Mouse (Mus musculus) cerebellum, adult 11 months (tissue): ENCODE results near the gene Txnrd2.

ENCODE experiments used
- DNase-seq: peaks from one replicate; pipeline ENCODE4 v3.0.0; 2022

The Txnrd2 gene

DNA sequence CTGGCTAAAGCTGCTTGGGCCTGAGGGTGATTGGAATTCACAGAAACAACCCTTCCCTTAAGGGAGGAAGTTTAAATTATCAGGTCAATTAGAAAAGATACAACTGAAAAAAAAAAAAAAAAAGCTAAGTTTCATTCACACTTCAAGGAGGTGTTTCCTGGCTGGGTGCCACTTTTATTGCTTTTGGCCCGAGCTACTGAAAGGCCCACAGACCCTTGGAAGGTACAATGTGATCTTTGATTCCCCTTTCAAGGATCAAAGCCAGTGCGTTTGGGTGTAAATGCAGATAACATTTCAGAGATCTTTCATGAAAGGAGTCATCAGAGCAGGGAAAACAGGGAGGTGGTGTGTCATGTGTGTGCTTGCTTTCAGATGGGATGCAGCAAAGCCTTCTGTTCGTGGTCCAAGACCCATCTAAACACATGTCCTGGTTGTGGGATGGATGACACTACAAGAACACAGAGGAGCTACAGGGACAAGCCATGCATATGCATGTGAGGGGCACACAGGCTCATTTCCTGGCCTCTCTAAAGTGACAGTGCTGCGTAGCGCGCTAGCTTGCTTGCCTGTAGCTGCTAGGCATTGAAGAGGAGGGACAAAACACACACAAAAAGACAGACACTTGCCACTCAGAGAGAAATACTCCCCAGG lies 71.8 kb downstream of the Txnrd2 start:
- peak; percentile 19 for DNase-seq

DNA sequence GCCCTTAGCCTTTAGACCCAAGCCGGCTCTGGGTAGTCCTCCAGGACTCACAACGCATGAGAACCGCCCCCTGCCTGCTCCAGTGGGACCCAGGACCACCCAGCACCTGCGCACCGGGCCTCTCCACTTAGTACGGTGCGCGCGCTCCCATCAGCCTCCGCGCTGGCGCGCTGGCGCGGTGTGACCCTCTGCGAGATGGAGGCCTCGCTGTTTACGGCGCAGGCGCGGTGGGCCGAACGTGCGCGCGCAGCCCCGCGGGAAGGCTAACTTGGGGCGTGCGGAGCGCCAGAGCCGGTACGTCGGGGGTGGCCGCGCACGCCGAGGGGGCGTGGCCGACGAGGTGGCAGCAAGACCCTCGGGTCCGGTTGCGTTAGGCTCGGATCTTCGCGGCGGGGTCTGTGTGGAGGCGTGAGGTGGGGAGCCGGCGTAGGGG lies 72.4 kb downstream of the Txnrd2 start, which contains the start of the genes Gnb1l and Rtl10:
Gene Gnb1l (plus strand): TSS at position 156 of the 433 bp plus-strand sequence.
Gene Rtl10 (plus strand): TSS at position 344 of the 433 bp plus-strand sequence.
- DNase-seq = peak; percentile 94

- DNase-seq = no peak
These were observed 72.8 kb downstream of the Txnrd2 start for GRCm38 (mm10) chr16:18498996-18499395.

DNA sequence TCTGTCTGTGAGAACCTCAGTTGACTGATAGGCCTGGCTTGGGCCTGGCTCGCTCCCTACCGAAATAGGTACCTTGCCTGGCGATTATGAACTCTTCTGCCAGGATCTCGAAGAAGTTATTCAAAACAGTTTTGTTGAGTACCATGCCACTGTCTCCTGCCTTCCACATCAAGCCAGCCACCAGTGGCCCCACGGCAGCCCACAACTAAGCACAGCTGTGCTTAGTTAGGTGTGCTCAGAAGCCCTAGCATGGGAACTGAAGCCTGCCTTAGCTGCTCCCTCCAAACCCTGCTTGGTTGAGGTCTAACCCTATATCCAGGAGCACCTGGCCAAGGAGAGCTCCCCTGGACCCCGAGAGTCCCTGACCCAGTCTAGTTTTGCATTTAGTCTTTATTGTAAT lies 75.3 kb downstream of the Txnrd2 start:
- DNase-seq = no peak

- DNase-seq = no peak
These were observed 77.6 kb downstream of the Txnrd2 start for GRCm38 (mm10) chr16:18503566-18504342.

- DNase-seq = no peak
These were observed 80.5 kb downstream of the Txnrd2 start for GRCm38 (mm10) chr16:18506524-18507199.

- no peak for DNase-seq
These were observed 81.0 kb downstream of the Txnrd2 start for GRCm38 (mm10) chr16:18507200-18507549.

DNA sequence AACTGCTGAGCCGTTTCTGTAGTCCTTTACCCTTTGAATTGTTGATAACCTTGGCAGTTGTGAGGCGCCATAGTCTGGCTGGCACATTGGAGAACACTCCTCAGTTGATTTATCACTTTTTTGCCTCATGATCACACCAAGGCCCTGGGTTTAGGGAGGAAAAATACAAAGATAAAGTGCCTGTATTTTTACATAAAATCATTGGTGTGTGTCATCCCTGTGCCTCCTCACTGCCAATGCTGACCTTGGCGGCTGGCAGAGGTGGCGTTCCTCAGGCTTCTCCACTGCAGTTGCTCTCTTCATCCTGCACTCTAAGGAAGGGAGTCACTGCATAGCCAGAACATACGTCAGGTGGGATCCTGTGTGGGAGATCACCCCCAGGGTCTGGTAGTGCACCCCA lies 85.6 kb downstream of the Txnrd2 start:
- no peak for DNase-seq

GRCm38 (mm10) chr16:18513508-18513907 lies 87.3 kb downstream of the Txnrd2 start:
- no peak for DNase-seq

DNA sequence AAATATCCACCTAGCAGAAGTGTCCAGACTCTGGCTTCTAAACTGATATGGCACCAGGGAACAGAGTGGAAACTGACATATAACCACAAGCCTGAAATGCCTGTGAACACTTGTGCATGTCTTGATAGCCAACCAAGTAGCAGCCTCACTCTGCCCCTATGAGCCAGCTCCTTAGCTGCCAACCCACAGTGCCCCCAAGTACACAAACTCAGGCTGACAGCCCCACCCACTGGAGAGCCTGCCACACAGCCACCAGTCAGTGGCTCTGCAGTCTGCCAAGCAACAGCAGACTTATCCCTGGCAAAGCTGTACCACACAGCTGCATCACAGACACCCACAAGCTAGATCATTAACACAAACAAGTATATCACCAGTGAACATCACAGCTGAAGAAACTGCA lies 91.9 kb downstream of the Txnrd2 start:
- no peak for DNase-seq

- no peak for DNase-seq
These were observed 97.5 kb downstream of the Txnrd2 start for GRCm38 (mm10) chr16:18523563-18524245.

- no peak for DNase-seq
These were observed 102.5 kb downstream of the Txnrd2 start for GRCm38 (mm10) chr16:18528656-18529055.
